Mouse (Mus musculus) G1E (cell line): ENCODE results near the gene Fgf16. TPM values are rescaled to one million over a fixed set of nuclear protein-coding genes. Genes with fewer than 3 reads are reported as not detected.

Source experiments
- ATAC-seq: 2 replicates; pipeline ENCODE4 v1.8.0; 2016; ENCODE audit warnings: mild to moderate bottlenecking; ENCODE audit not compliant: insufficient number of reproducible peaks, poor library complexity, low FRiP score, severe bottlenecking; ENCODE audit errors: extremely low read depth
- DNase-seq: peaks from one replicate; pipeline ENCODE4 v3.0.0; 2012; ENCODE audit warnings: low spot score
- H3K27me3 ChIP-seq: 2 replicates; pipeline ENCODE4 v1.6.1; 2012; ENCODE audit warnings: mild to moderate bottlenecking, low read length, inconsistent platforms; ENCODE audit not compliant: insufficient read depth
- H3K36me3 ChIP-seq: replicated peaks from 2 replicates; pipeline ENCODE3; 2012; ENCODE audit warnings: mild to moderate bottlenecking, inconsistent platforms
- H3K4me1 ChIP-seq: 2 replicates; pipeline ENCODE4 v1.6.1; 2012; ENCODE audit warnings: low read depth, low read length, inconsistent platforms, mixed read lengths; ENCODE audit not compliant: insufficient read depth
- H3K4me3 ChIP-seq: 2 replicates; pipeline ENCODE4 v1.5.1; 2012; ENCODE audit warnings: low read depth, mild to moderate bottlenecking, inconsistent platforms, low read length, moderate library complexity, mixed read lengths
- H3K9me3 ChIP-seq: replicated peaks from 2 replicates; pipeline ENCODE4 v1.6.1; 2012; ENCODE audit warnings: inconsistent platforms
- CTCF ChIP-seq: IDR thresholded peaks from 2 replicates; pipeline ENCODE4 v1.5.1; 2012; ENCODE audit warnings: low read depth, low read length, inconsistent platforms, mixed read lengths
- GATA1 ChIP-seq: IDR thresholded peaks from 2 replicates; pipeline ENCODE4 v1.6.1; 2012; ENCODE audit warnings: borderline replicate concordance, low read length, inconsistent platforms, mixed read lengths
- GATA2 ChIP-seq: IDR thresholded peaks from 2 replicates; pipeline ENCODE4 v1.6.1; 2012; ENCODE audit warnings: low read depth, low read length, inconsistent platforms, borderline replicate concordance
- POLR2AphosphoS5 ChIP-seq: IDR thresholded peaks from 2 replicates; pipeline ENCODE4 v1.6.1; 2012; ENCODE audit warnings: low read depth, low read length, inconsistent platforms; ENCODE audit not compliant: insufficient replicate concordance
- TAL1 ChIP-seq: conservative IDR thresholded peaks from 2 replicates; pipeline ENCODE4 v1.6.1; 2012; ENCODE audit warnings: low read depth, low read length, inconsistent platforms, mixed read lengths
- polyA plus RNA-seq: library from polyadenylated mRNA; stranded (reverse); fragments of >175 nt; gene quantifications from 2 replicates; pipeline ENCODE4 v1.2.3, GENCODE M21; 2012
- total RNA-seq, 2 experiments: library from RNA; stranded (forward) in 1 of 2; stranded (reverse) in 1 of 2; fragments of 200-1000 nt in 1 of 2; fragments of >200 nt in 1 of 2; fragmentation: Nextera tagmentation in 1 of 2; gene quantifications; 2 replicates each; pipeline ENCODE4 v1.2.3; 2014 to 2017

Gene Fgf16
- total and polyA plus RNA-seq, 3 experiments, result not detected

DNA sequence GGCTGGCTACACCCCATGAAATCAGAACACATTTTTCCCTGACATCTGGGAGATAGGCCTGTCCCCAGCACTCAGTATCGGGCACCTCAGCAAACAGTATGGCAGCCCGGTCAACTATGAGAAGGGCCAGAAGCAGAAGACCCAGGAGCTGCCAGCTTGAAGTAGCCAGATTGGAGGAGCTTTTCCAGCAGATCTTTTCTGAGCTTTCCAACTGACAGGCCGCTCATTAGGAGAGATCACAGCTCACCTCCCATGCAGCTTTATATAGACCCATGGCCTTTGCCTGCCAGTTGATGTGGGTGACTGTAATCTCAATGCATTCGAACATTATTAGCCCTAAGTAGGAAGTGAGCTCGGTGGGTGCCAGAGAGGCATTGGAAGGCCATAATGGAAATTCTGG, 9.2 kb downstream of the Fgf16 start:
- H3K27me3 ChIP-seq, result no peaks in the 10 kb centered on the region
- H3K36me3 ChIP-seq, result no peaks in the 10 kb centered on the region
- no peak for TF ChIP-seq CTCF
- TF ChIP-seq TAL1, result no peak
- TF ChIP-seq POLR2AphosphoS5, result no peak
- TF ChIP-seq GATA1, result no peak
- TF ChIP-seq GATA2, result no peak
- no peaks in the 10 kb centered on the region for H3K4me1 ChIP-seq
- no peak for DNase-seq
- H3K9me3 ChIP-seq, result no peaks in the 10 kb centered on the region
- no peak for ATAC-seq
- no peak overlapping the region for H3K4me3 ChIP-seq

DNA sequence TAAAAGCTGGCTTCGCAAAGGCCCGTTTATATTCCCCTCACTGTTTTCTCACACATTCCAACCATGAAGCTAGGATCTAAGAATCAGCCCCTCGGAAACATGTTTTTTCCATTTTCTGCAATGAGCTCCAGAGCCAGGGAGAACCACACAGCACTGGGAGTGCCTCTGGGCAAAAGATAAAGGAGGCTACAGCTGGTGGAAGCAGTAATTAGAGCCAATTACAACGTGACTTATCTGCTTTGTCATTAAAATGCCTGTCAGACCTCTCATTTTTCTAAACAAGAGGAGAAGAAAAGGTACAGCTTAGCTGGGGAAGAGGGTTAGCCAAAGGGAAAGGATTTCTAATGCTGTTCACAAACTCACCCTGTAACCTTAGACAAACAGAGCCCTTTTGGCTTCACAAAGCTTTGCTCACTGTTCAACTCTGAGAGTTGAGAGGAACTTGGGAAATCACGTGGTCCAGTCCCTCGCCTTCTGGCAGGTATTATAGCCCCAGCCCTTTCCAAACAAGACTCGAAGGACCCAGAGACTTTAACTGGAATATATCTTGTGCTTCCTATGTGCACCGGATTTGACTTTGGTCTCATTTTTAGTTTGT, 30.8 kb downstream of the Fgf16 start:
- H3K9me3 ChIP-seq, result no peaks in the 10 kb centered on the region
- no peak overlapping the region for H3K4me3 ChIP-seq
- no peak for ATAC-seq
- H3K27me3 ChIP-seq, result no peaks in the 10 kb centered on the region
- H3K36me3 ChIP-seq, result peaks cover 13% of the 10 kb centered on the region
- TF ChIP-seq GATA2 (no peak), TAL1 (no peak), POLR2AphosphoS5 (no peak), CTCF (no peak), GATA1 (no peak)
- DNase-seq, result no peak
- H3K4me1 ChIP-seq, result no peaks in the 10 kb centered on the region

DNA sequence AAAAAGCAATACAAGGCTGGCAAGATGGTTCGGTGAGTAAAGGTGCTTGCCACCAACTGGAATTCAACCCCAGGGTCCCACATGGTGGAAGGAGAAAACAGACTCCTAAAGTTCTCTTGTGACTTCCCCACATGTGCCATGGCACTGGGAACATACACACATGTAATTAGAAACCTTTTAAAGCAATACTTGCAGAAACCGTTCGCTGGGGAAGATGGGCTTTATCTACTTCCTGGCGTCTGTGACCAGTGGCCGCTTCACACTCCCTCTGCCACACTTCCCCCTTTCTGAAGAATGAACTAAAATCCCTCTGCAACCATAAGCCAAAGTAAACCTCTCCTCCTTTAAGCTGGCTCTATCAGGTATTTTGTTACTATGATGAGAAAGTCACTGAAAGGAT, 60.4 kb downstream of the Fgf16 start:
- Histone ChIP-seq H3K9me3 (no peaks in the 10 kb centered on the region), H3K36me3 (peaks cover 56% of the 10 kb centered on the region), H3K27me3 (no peaks in the 10 kb centered on the region), H3K4me1 (no peaks in the 10 kb centered on the region), H3K4me3 (no peak overlapping the region)
- no peak for ATAC-seq
- DNase-seq, result no peak
- no peak for TF ChIP-seq TAL1
- no peak for TF ChIP-seq GATA2
- no peak for TF ChIP-seq POLR2AphosphoS5
- no peak for TF ChIP-seq GATA1
- TF ChIP-seq CTCF, result no peak

Other genes starting within 250 kb of the Fgf16 start
- gene Atrx, start 165.1 kb downstream of the Fgf16 start, total RNA-seq (2014; fragmentation: Nextera tagmentation), result 302 and 418 TPM in 2 replicates
- gene Atrx, start 165.1 kb downstream of the Fgf16 start, total RNA-seq (2017), result 213 and 269 TPM in 2 replicates
- 21.4 and 32.6 TPM in 2 replicates for gene Atrx, start 165.1 kb downstream of the Fgf16 start, polyA plus RNA-seq
- 53.4 and 58.1 TPM in 2 replicates for gene Magt1, start 247.6 kb downstream of the Fgf16 start, total RNA-seq (2014; fragmentation: Nextera tagmentation)
- gene Magt1, start 247.6 kb downstream of the Fgf16 start, total RNA-seq (2017), result 71.6 and 75.9 TPM in 2 replicates
- gene Magt1, start 247.6 kb downstream of the Fgf16 start, polyA plus RNA-seq, result 3.3 and 3.4 TPM in 2 replicates